Mouse (Mus musculus): Measurements from ENCODE around the gene Flt3. TPM values are rescaled to one million over a fixed set of nuclear protein-coding genes. Genes with fewer than 3 reads are reported as not detected.

Gene Flt3
- polyA plus RNA-seq, 1 experiment: not detected

- no peak overlapping the region for H3K4me3 ChIP-seq (ENCODE audit: insufficient read depth, low read length)
- TF ChIP-seq CTCF (IDR thresholded peaks at IDR 0.05; ENCODE audit: borderline replicate concordance, insufficient read depth, low read length) (peak; percentile 61; the same call in 1 of the 2 replicates), POLR2A (IDR thresholded peaks at IDR 0.05; ENCODE audit: low read depth, low read length) (no peak)
- H3K27ac ChIP-seq (ENCODE audit: insufficient read depth, low read length): no peak overlapping the region
- no peaks in the 10 kb centered on the region for H3K4me1 ChIP-seq (ENCODE audit: control insufficient read depth, insufficient read depth, low read length)
These were observed 18.3 kb upstream of the Flt3 start for GRCm38 (mm10) chr5:147418394-147419121.

GRCm38 (mm10) chr5:147417986-147418385, 17.7 kb upstream of the Flt3 start:
- no peak overlapping the region for H3K27ac ChIP-seq (ENCODE audit: insufficient read depth, low read length)
- H3K4me3 ChIP-seq (ENCODE audit: insufficient read depth, low read length): no peak overlapping the region
- TF ChIP-seq POLR2A (IDR thresholded peaks at IDR 0.05; ENCODE audit: low read depth, low read length) (no peak), CTCF (IDR thresholded peaks at IDR 0.05; ENCODE audit: borderline replicate concordance, insufficient read depth, low read length) (no peak)
- no peaks in the 10 kb centered on the region for H3K4me1 ChIP-seq (ENCODE audit: control insufficient read depth, insufficient read depth, low read length)

GRCm38 (mm10) chr5:147410585-147410984, 10.3 kb upstream of the Flt3 start:
- Histone ChIP-seq H3K27ac (ENCODE audit: insufficient read depth, low read length) (no peak overlapping the region), H3K4me1 (ENCODE audit: control insufficient read depth, insufficient read depth, low read length) (no peaks in the 10 kb centered on the region), H3K4me3 (ENCODE audit: insufficient read depth, low read length) (no peak overlapping the region)
- TF ChIP-seq POLR2A (IDR thresholded peaks at IDR 0.05; ENCODE audit: low read depth, low read length) (no peak), CTCF (IDR thresholded peaks at IDR 0.05; ENCODE audit: borderline replicate concordance, insufficient read depth, low read length) (no peak)

GRCm38 (mm10) chr5:147408731-147409130, 8.4 kb upstream of the Flt3 start:
- TF ChIP-seq POLR2A (IDR thresholded peaks at IDR 0.05; ENCODE audit: low read depth, low read length) (no peak), CTCF (IDR thresholded peaks at IDR 0.05; ENCODE audit: borderline replicate concordance, insufficient read depth, low read length) (no peak)
- no peak overlapping the region for H3K4me3 ChIP-seq (ENCODE audit: insufficient read depth, low read length)
- H3K4me1 ChIP-seq (ENCODE audit: control insufficient read depth, insufficient read depth, low read length): no peaks in the 10 kb centered on the region
- H3K27ac ChIP-seq (ENCODE audit: insufficient read depth, low read length): no peak overlapping the region

GRCm38 (mm10) chr5:147406135-147406534, 5.8 kb upstream of the Flt3 start:
- no peak overlapping the region for H3K27ac ChIP-seq (ENCODE audit: insufficient read depth, low read length)
- H3K4me3 ChIP-seq (ENCODE audit: insufficient read depth, low read length): no peak overlapping the region
- H3K4me1 ChIP-seq (ENCODE audit: control insufficient read depth, insufficient read depth, low read length): no peaks in the 10 kb centered on the region; the same call in 1 of the 2 replicates
- no peak for TF ChIP-seq POLR2A (IDR thresholded peaks at IDR 0.05; ENCODE audit: low read depth, low read length)
- no peak for TF ChIP-seq CTCF (IDR thresholded peaks at IDR 0.05; ENCODE audit: borderline replicate concordance, insufficient read depth, low read length)

- TF ChIP-seq POLR2A (IDR thresholded peaks at IDR 0.05; ENCODE audit: low read depth, low read length) (no peak), CTCF (IDR thresholded peaks at IDR 0.05; ENCODE audit: borderline replicate concordance, insufficient read depth, low read length) (no peak)
- H3K27ac ChIP-seq (ENCODE audit: insufficient read depth, low read length): no peak overlapping the region
These were observed 2.2 kb upstream of the Flt3 start for GRCm38 (mm10) chr5:147402505-147402904.

GRCm38 (mm10) chr5:147401024-147401423, 735 bp upstream of the Flt3 start:
- Histone ChIP-seq H3K4me1 (ENCODE audit: control insufficient read depth, insufficient read depth, low read length) (no peaks in the 10 kb centered on the region; the same call in 1 of the 2 replicates), H3K4me3 (ENCODE audit: insufficient read depth, low read length) (no peak overlapping the region), H3K27ac (ENCODE audit: insufficient read depth, low read length) (no peak overlapping the region)
- TF ChIP-seq CTCF (IDR thresholded peaks at IDR 0.05; ENCODE audit: borderline replicate concordance, insufficient read depth, low read length): no peak
- no peak for TF ChIP-seq POLR2A (IDR thresholded peaks at IDR 0.05; ENCODE audit: low read depth, low read length)

More at GRCm38 (mm10) chr5:147402505-147402904, 2.2 kb upstream of the Flt3 start:
- H3K4me1 ChIP-seq (ENCODE audit: control insufficient read depth, insufficient read depth, low read length): no peaks in the 10 kb centered on the region; the same call in 1 of the 2 replicates
- no peak overlapping the region for H3K4me3 ChIP-seq (ENCODE audit: insufficient read depth, low read length)

GRCm38 (mm10) chr5:147400505-147400979, 253 bp upstream of the Flt3 start:
- H3K4me3 ChIP-seq (ENCODE audit: insufficient read depth, low read length): peak overlapping the region; percentile 3; the same call in 1 of the 2 replicates
- TF ChIP-seq POLR2A (IDR thresholded peaks at IDR 0.05; ENCODE audit: low read depth, low read length) (no peak), CTCF (IDR thresholded peaks at IDR 0.05; ENCODE audit: borderline replicate concordance, insufficient read depth, low read length) (no peak)
- no peaks in the 10 kb centered on the region; the same call in 1 of the 2 replicates for H3K4me1 ChIP-seq (ENCODE audit: control insufficient read depth, insufficient read depth, low read length)
- no peak overlapping the region for H3K27ac ChIP-seq (ENCODE audit: insufficient read depth, low read length)

GRCm38 (mm10) chr5:147395050-147395449, 5.2 kb downstream of the Flt3 start:
- TF ChIP-seq CTCF (IDR thresholded peaks at IDR 0.05; ENCODE audit: borderline replicate concordance, insufficient read depth, low read length) (no peak), POLR2A (IDR thresholded peaks at IDR 0.05; ENCODE audit: low read depth, low read length) (no peak)
- Histone ChIP-seq H3K4me1 (ENCODE audit: control insufficient read depth, insufficient read depth, low read length) (no peaks in the 10 kb centered on the region), H3K27ac (ENCODE audit: insufficient read depth, low read length) (no peak overlapping the region), H3K4me3 (ENCODE audit: insufficient read depth, low read length) (no peak overlapping the region)

GRCm38 (mm10) chr5:147392667-147393213, 7.5 kb downstream of the Flt3 start:
- no peak for TF ChIP-seq POLR2A (IDR thresholded peaks at IDR 0.05; ENCODE audit: low read depth, low read length)
- TF ChIP-seq CTCF (IDR thresholded peaks at IDR 0.05; ENCODE audit: borderline replicate concordance, insufficient read depth, low read length): no peak
- Histone ChIP-seq H3K4me3 (ENCODE audit: insufficient read depth, low read length) (no peak overlapping the region), H3K4me1 (ENCODE audit: control insufficient read depth, insufficient read depth, low read length) (no peaks in the 10 kb centered on the region), H3K27ac (ENCODE audit: insufficient read depth, low read length) (no peak overlapping the region)

Data from embryonic fibroblast, embryonic 13.5 days (primary cell).